Mouse (Mus musculus) midbrain, embryonic 10.5 days (tissue): ENCODE measurements around the gene Kif18b. TPM values are rescaled to one million over a fixed set of nuclear protein-coding genes. Genes with fewer than 3 reads are reported as not detected.

ENCODE experiments used
- polyA plus RNA-seq: library from polyadenylated mRNA; unstranded; fragments of >200 nt; fragmentation: Nextera tagmentation; extraction: Ambion mirVana; gene quantifications from 2 replicates; pipeline ENCODE4 v1.2.1, GENCODE M21; 2016

Kif18b gene
- polyA plus RNA-seq, 1 experiment from 2014 or later, result 12.4 TPM

Other genes with a start within 250 kb of the Kif18b start
- 59.5 and 63.2 TPM in 2 replicates for gene Ccdc43, start 227.3 kb downstream of the Kif18b start, polyA plus RNA-seq
- gene Adam11, start 163.7 kb downstream of the Kif18b start, polyA plus RNA-seq, result 10.7 and 18.4 TPM in 2 replicates
- gene Gjc1, start 105.4 kb downstream of the Kif18b start, polyA plus RNA-seq, result 81.1 and 84.0 TPM in 2 replicates
- not detected in 2 replicates for gene Higd1b, start 89.3 kb downstream of the Kif18b start, polyA plus RNA-seq
- 334 and 339 TPM in 2 replicates for gene Eftud2, start 44.1 kb downstream of the Kif18b start, polyA plus RNA-seq
- 2.2 and 2.7 TPM in 2 replicates for gene Ccdc103, start 43.9 kb downstream of the Kif18b start, polyA plus RNA-seq
- gene Fam187a, start 40.0 kb downstream of the Kif18b start, polyA plus RNA-seq, result not detected in 2 replicates
- gene Gfap, start 24.2 kb downstream of the Kif18b start, polyA plus RNA-seq, result 0.05 and 0.09 TPM in 2 replicates
- gene C1ql1, start 21.6 kb upstream of the Kif18b start, polyA plus RNA-seq, result 3.0 and 5.8 TPM in 2 replicates
- 57.3 and 61.8 TPM in 2 replicates for gene Nmt1, start 103.1 kb upstream of the Kif18b start, polyA plus RNA-seq
- 265 and 287 TPM in 2 replicates for gene Dcakd, start 103.2 kb upstream of the Kif18b start, polyA plus RNA-seq
- 1.4 TPM in 2 replicates for gene Plcd3, start 176.5 kb upstream of the Kif18b start, polyA plus RNA-seq
- 10.7 and 12.5 TPM in 2 replicates for gene Acbd4, start 176.6 kb upstream of the Kif18b start, polyA plus RNA-seq
- 2.3 and 2.7 TPM in 2 replicates for gene Hexim1, start 191.1 kb upstream of the Kif18b start, polyA plus RNA-seq
- gene Hexim2, start 207.3 kb upstream of the Kif18b start, polyA plus RNA-seq, result 7.8 and 8.2 TPM in 2 replicates
- 1.1 and 1.2 TPM in 2 replicates for gene Fmnl1, start 246.0 kb upstream of the Kif18b start, polyA plus RNA-seq